Mouse (Mus musculus) MEL (cell line): ENCODE measurements around the gene Notch4. TPM values are rescaled to one million over a fixed set of nuclear protein-coding genes. Genes with fewer than 3 reads are reported as not detected.
A peak's percentile ranks its signal among the peaks of the same experiment; 100 is the strongest.

Experiments
- DNase-seq: peaks from one replicate; pipeline ENCODE4 v3.0.0; 2011; ENCODE audit warnings: low read depth, low spot score
- H3K27ac ChIP-seq: 2 replicates; pipeline ENCODE4 v1.5.1; 2012; ENCODE audit warnings: low read depth, mild to moderate bottlenecking, control low read depth, low read length, moderate library complexity; ENCODE audit not compliant: control insufficient read depth
- H3K27me3 ChIP-seq, 2 experiments: fragments of 150-350 bp in 1 of 2; sonication (generic) in 1 of 2; 2 replicates each; pipeline ENCODE4 v1.6.1; 2012; ENCODE audit warnings: low read length in 2 of 2, mild to moderate bottlenecking in 2 of 2, improper control_type of control experiment in 1 of 2, moderate library complexity in 1 of 2; ENCODE audit not compliant: insufficient read depth in 2 of 2, control insufficient read depth in 1 of 2
- H3K36me3 ChIP-seq, 2 experiments: 2 replicates each; pipeline ENCODE4 v1.6.1; 2012 to 2014; ENCODE audit warnings: low read length in 2 of 2, improper control_type of control experiment in 1 of 2, inconsistent platforms in 1 of 2, mild to moderate bottlenecking in 1 of 2; ENCODE audit not compliant: insufficient read depth in 2 of 2, control insufficient read depth in 1 of 2
- H3K4me1 ChIP-seq, 2 experiments: fragments of 150-350 bp in 1 of 2; sonication (generic) in 1 of 2; 2 replicates each; pipeline ENCODE4 v1.6.1; 2012; ENCODE audit warnings: low read length in 2 of 2, improper control_type of control experiment in 1 of 2, mild to moderate bottlenecking in 1 of 2; ENCODE audit not compliant: insufficient read depth in 2 of 2, control insufficient read depth in 1 of 2
- H3K4me3 ChIP-seq, 2 experiments: fragments of 150-350 bp in 1 of 2; sonication (generic) in 1 of 2; 2 replicates each; pipeline ENCODE4 v1.5.1; 2012; ENCODE audit warnings: low read depth in 2 of 2, low read length in 2 of 2, mild to moderate bottlenecking in 2 of 2, moderate library complexity in 2 of 2, control low read depth in 1 of 2, improper control_type of control experiment in 1 of 2; ENCODE audit not compliant: control insufficient read depth in 1 of 2, insufficient read depth in 1 of 2
- H3K79me2 ChIP-seq: 2 replicates; pipeline ENCODE4 v1.6.1; 2012; ENCODE audit warnings: mild to moderate bottlenecking, low read length, moderate library complexity; ENCODE audit not compliant: control insufficient read depth, poor library complexity, insufficient read depth
- H3K9ac ChIP-seq: 2 replicates; pipeline ENCODE4 v1.6.1; 2012; ENCODE audit warnings: low read depth, mild to moderate bottlenecking, control low read depth, low read length, moderate library complexity; ENCODE audit not compliant: control insufficient read depth, poor library complexity, severe bottlenecking
- H3K9me3 ChIP-seq: fragments of 150-350 bp; sonication (generic); replicated peaks from 2 replicates; pipeline ENCODE4 v1.6.1; 2012; ENCODE audit warnings: mild to moderate bottlenecking, low read length, improper control_type of control experiment, moderate library complexity; ENCODE audit not compliant: insufficient read depth
- BHLHE40 ChIP-seq: IDR thresholded peaks from 2 replicates; pipeline ENCODE4 v1.6.1; 2012; ENCODE audit warnings: low read depth, mild to moderate bottlenecking, inconsistent platforms, low read length, improper control_type of control experiment, borderline replicate concordance
- CHD1 ChIP-seq: IDR thresholded peaks from 2 replicates; pipeline ENCODE4 v1.6.1; 2012; ENCODE audit warnings: low read depth, mild to moderate bottlenecking, inconsistent platforms, low read length, improper control_type of control experiment
- CTCF ChIP-seq, 3 experiments: IDR thresholded peaks in 2 of 3; conservative IDR thresholded peaks in 1 of 3; 2 replicates each; pipeline ENCODE4 v1.5.1; 2011 to 2012; ENCODE audit warnings: low read length in 3 of 3, low read depth in 2 of 3, mild to moderate bottlenecking in 2 of 3, improper control_type of control experiment in 1 of 3, inconsistent platforms in 1 of 3, mixed read lengths in 1 of 3, moderate library complexity in 1 of 3; ENCODE audit not compliant: control insufficient read depth in 1 of 3, insufficient read depth in 1 of 3, poor library complexity in 1 of 3, severe bottlenecking in 1 of 3
- EP300 ChIP-seq, 2 experiments: IDR thresholded peaks; 2 replicates each; pipeline ENCODE4 v1.6.1; 2011; ENCODE audit warnings: improper control_type of control experiment in 2 of 2, low read length in 2 of 2, low read depth in 1 of 2, mild to moderate bottlenecking in 1 of 2
- GATA1 ChIP-seq: IDR thresholded peaks from 2 replicates; pipeline ENCODE4 v1.6.1; 2011; ENCODE audit warnings: low read depth, low read length, improper control_type of control experiment
- JUND ChIP-seq: IDR thresholded peaks from 2 replicates; pipeline ENCODE4 v1.6.1; 2011; ENCODE audit warnings: low read depth, mild to moderate bottlenecking, improper control_type of control experiment, low read length
- MAX ChIP-seq: IDR thresholded peaks from 2 replicates; pipeline ENCODE4 v1.6.1; 2011; ENCODE audit warnings: low read length, improper control_type of control experiment
- MEF2A ChIP-seq: IDR thresholded peaks from 2 replicates; pipeline ENCODE4 v1.6.1; 2014; ENCODE audit warnings: low read depth, mild to moderate bottlenecking, inconsistent platforms, low read length, improper control_type of control experiment; ENCODE audit not compliant: poor library complexity, insufficient replicate concordance, severe bottlenecking; ENCODE audit errors: extremely low read depth
- MXI1 ChIP-seq: IDR thresholded peaks from 2 replicates; pipeline ENCODE4 v1.6.1; 2011; ENCODE audit warnings: mild to moderate bottlenecking, low read depth, low read length, improper control_type of control experiment
- NELFE ChIP-seq: IDR thresholded peaks from 2 replicates; pipeline ENCODE4 v1.6.1; 2011; ENCODE audit warnings: low read depth, low read length, improper control_type of control experiment
- NRF1 ChIP-seq: IDR thresholded peaks from 2 replicates; pipeline ENCODE4 v1.6.1; 2014; ENCODE audit warnings: low read depth, mild to moderate bottlenecking, inconsistent platforms, low read length, improper control_type of control experiment, moderate library complexity; ENCODE audit not compliant: poor library complexity, insufficient read depth, severe bottlenecking
- POLR2AphosphoS5 ChIP-seq: IDR thresholded peaks from 2 replicates; pipeline ENCODE4 v1.6.1; 2012; ENCODE audit warnings: low read depth, borderline replicate concordance, mild to moderate bottlenecking, inconsistent platforms, low read length, moderate library complexity, mixed read lengths
- RAD21 ChIP-seq: IDR thresholded peaks from 2 replicates; pipeline ENCODE4 v1.6.1; 2011; ENCODE audit warnings: mild to moderate bottlenecking, low read depth, low read length, improper control_type of control experiment
- SMC3 ChIP-seq: IDR thresholded peaks from 2 replicates; pipeline ENCODE4 v1.6.1; 2011; ENCODE audit warnings: low read depth, low read length, improper control_type of control experiment
- UBTF ChIP-seq: IDR thresholded peaks from 2 replicates; pipeline ENCODE4 v1.6.1; 2012; ENCODE audit warnings: low read depth, mild to moderate bottlenecking, inconsistent platforms, low read length, improper control_type of control experiment, moderate library complexity, borderline replicate concordance; ENCODE audit not compliant: insufficient read depth
- USF1 ChIP-seq: IDR thresholded peaks from 2 replicates; pipeline ENCODE4 v1.6.1; 2014; ENCODE audit warnings: low read depth, mild to moderate bottlenecking, inconsistent platforms, low read length, improper control_type of control experiment, moderate library complexity
- ZC3H11A ChIP-seq: IDR thresholded peaks from 2 replicates; pipeline ENCODE4 v1.6.1; 2012; ENCODE audit warnings: low read depth, mild to moderate bottlenecking, inconsistent platforms, low read length, improper control_type of control experiment
- ZMIZ1 ChIP-seq: IDR thresholded peaks from 2 replicates; pipeline ENCODE4 v1.6.1; 2012; ENCODE audit warnings: low read depth, mild to moderate bottlenecking, inconsistent platforms, low read length, improper control_type of control experiment, moderate library complexity
- ZNF384 ChIP-seq: IDR thresholded peaks from 2 replicates; pipeline ENCODE4 v1.6.1; 2012; ENCODE audit warnings: low read depth, mild to moderate bottlenecking, inconsistent platforms, low read length, improper control_type of control experiment
- polyA plus RNA-seq, 2 experiments: library from polyadenylated mRNA; stranded (reverse) in 1 of 2; unstranded in 1 of 2; fragments of >175 nt in 1 of 2; fragments of >200 nt in 1 of 2; gene quantifications; 2 replicates each; pipeline versions ENCODE4 v1.2.1 to v1.2.4; 2012; ENCODE audit warnings: low replicate concordance in 2 of 2, low read depth in 1 of 2; ENCODE audit not compliant: insufficient read length in 2 of 2, insufficient read depth in 1 of 2, missing spikeins in 1 of 2
- total RNA-seq: library from RNA; depleted of rRNA; stranded (reverse); fragments of 300-350 nt; gene quantifications from 2 replicates; pipeline ENCODE4 v1.2.3, GENCODE M21; 2012

Notch4 gene
- total and polyA plus RNA-seq, 3 experiments, result 0.15 to 21.9 (median 0.33) TPM

DNA sequence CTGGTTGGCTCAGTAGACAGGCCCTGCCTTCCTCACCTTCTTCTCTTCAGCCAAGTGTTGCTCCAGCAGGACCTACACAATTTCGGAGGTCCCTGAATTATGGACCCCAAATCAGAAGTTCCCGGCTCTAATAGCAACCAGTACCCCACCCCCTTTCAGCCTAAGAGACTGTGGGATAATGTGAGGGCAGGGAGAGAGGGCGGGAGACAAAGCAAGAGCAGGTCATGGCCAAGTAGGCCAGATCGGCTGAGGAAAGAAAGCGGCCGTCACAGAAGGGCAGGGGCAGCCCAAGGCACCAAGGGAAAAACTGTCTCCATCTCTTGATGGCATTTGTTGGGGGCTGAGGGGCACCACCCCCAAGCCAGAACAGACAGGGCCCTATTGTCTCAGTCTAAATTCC lies 51.8 kb downstream of the Notch4 start, which contains the start of gene Egfl8:
Gene Egfl8 (minus strand): TSS at position 101 of the 400 bp plus-strand sequence.
- Histone ChIP-seq H3K9me3 (no peaks in the 10 kb centered on the region), H3K36me3 (peaks cover 0 to 13% of the 10 kb centered on the region in 2 experiments; a peak in 2 of 4 replicates), H3K4me1 (peaks cover 5 to 19% of the 10 kb centered on the region in 2 experiments; a peak in 3 of 4 replicates), H3K27me3 (no peaks in the 10 kb centered on the region), H3K79me2 (no peaks in the 10 kb centered on the region), H3K9ac (no peak within 1 kb of the TSS), H3K4me3 (no peak within 1 kb of the TSS), H3K27ac (no peak within 1 kb of the TSS)
- TF ChIP-seq NELFE (no peak), ZNF384 (no peak), EP300 (IDR thresholded peaks at IDR 0.05; ENCODE audit: low read depth in 1 of 2, low read length in 2 of 2) (no peak), RAD21 (no peak), CHD1 (no peak), UBTF (no peak), ZC3H11A (no peak), JUND (no peak)
- DNase-seq, result no peak

DNA sequence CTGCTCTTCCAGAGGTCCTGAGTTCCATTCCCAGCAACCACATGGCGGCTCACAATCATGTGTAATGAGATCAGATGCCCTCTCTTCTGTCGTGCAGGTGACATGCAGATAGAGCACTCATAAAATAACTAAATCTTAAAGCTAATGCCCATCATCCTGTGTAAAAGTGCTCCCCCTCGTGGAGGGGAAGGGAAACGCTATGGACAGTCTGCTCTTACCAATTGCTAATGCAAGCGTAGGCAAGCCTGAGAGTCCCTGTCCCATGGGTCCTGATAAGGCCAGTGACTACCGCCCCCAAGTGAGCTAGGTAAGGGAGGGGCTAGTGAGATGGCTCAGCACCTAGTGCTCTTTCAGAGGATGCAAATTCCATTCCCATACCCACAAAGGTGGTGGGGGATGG lies 54.9 kb downstream of the Notch4 start:
- H3K27me3 ChIP-seq, result no peaks in the 10 kb centered on the region
- H3K79me2 ChIP-seq, result no peaks in the 10 kb centered on the region
- no peak overlapping the region for H3K9ac ChIP-seq
- H3K9me3 ChIP-seq, result no peaks in the 10 kb centered on the region
- H3K27ac ChIP-seq, result no peak overlapping the region
- H3K36me3 ChIP-seq, result peaks cover 0 to 10% of the 10 kb centered on the region in 2 experiments; a peak in 3 of 4 replicates
- no peak for TF ChIP-seq POLR2AphosphoS5
- TF ChIP-seq MEF2A, result no peak
- peak; percentile 77 for TF ChIP-seq RAD21
- TF ChIP-seq ZNF384, result no peak
- no peak for TF ChIP-seq USF1
- peak; percentile 72 to 96 (median 85) for TF ChIP-seq CTCF (IDR thresholded peaks at IDR 0.05 in 2 of 3, conservative IDR thresholded peaks at IDR 0.05 in 1 of 3; ENCODE audit: control insufficient read depth in 1 of 3, insufficient read depth in 1 of 3, low read depth in 2 of 3, low read length in 3 of 3, poor library complexity in 1 of 3, severe bottlenecking in 1 of 3)
- peak; percentile 86 for TF ChIP-seq SMC3
- no peak for TF ChIP-seq EP300 (IDR thresholded peaks at IDR 0.05; ENCODE audit: low read depth in 1 of 2, low read length in 2 of 2)
- no peak for TF ChIP-seq MXI1
- no peak for TF ChIP-seq NRF1
- TF ChIP-seq MAX, result no peak
- no peak for TF ChIP-seq CHD1
- no peak for TF ChIP-seq BHLHE40
- TF ChIP-seq ZMIZ1, result no peak
- no peak for TF ChIP-seq UBTF
- no peak for TF ChIP-seq JUND
- TF ChIP-seq ZC3H11A, result peak; percentile 42
- TF ChIP-seq GATA1, result peak; percentile 51; the same call in 1 of the 2 replicates
- TF ChIP-seq, all 39 proteins: peak for 5
- peaks cover 2 to 14% of the 10 kb centered on the region in 2 experiments; a peak in 3 of 4 replicates for H3K4me1 ChIP-seq
- DNase-seq, result peak; percentile 90
- no peak overlapping the region for H3K4me3 ChIP-seq
